Mouse (Mus musculus) midbrain, embryonic 16.5 days (tissue): ENCODE measurements at regions not wholly inside any gene's neighbourhood (a gene's known extent, or its start where the extent isn't known, plus 50 kb on each side); places are given as distances from the start of the nearest gene placed in this dataset.

ENCODE experiments used
- ATAC-seq: fragments of 200-750 bp; cut with Nextera tagmentation; 2 replicates; pipeline ENCODE4 v1.8.0; 2017; ENCODE audit warnings: moderate TSS enrichment
- H3K27ac ChIP-seq: fragments of 300-500 bp; sonication (generic); 2 replicates; pipeline ENCODE4 v1.5.1; 2014; ENCODE audit warnings: mild to moderate bottlenecking, low read length, mixed read lengths
- H3K27me3 ChIP-seq: fragments of 300-500 bp; sonication (generic); 2 replicates; pipeline ENCODE4 v1.6.1; 2014; ENCODE audit warnings: low read depth, low read length, mixed read lengths; ENCODE audit not compliant: control insufficient read depth, insufficient read depth
- H3K36me3 ChIP-seq: fragments of 300-500 bp; sonication (generic); 2 replicates; pipeline ENCODE4 v1.6.1; 2014; ENCODE audit warnings: mild to moderate bottlenecking, low read length, moderate library complexity, mixed read lengths; ENCODE audit not compliant: control insufficient read depth, insufficient read depth
- H3K4me1 ChIP-seq: fragments of 300-500 bp; sonication (generic); 2 replicates; pipeline ENCODE4 v1.6.1; 2014; ENCODE audit warnings: mild to moderate bottlenecking, low read length, mixed read lengths; ENCODE audit not compliant: control insufficient read depth, insufficient read depth
- H3K4me2 ChIP-seq: fragments of 300-500 bp; sonication (generic); 2 replicates; pipeline ENCODE4 v1.6.1; 2014; ENCODE audit warnings: mild to moderate bottlenecking, low read length, mixed read lengths
- H3K4me3 ChIP-seq: fragments of 300-500 bp; sonication (generic); 2 replicates; pipeline ENCODE4 v1.5.1; 2014; ENCODE audit warnings: low read depth, mild to moderate bottlenecking, low read length, moderate library complexity, mixed read lengths
- H3K9ac ChIP-seq: fragments of 300-500 bp; sonication (generic); 2 replicates; pipeline ENCODE4 v1.6.1; 2014; ENCODE audit warnings: low read depth, low read length, mixed read lengths
- H3K9me3 ChIP-seq: fragments of 300-500 bp; sonication (generic); replicated peaks from 2 replicates; pipeline ENCODE4 v1.6.1; 2014; ENCODE audit warnings: mild to moderate bottlenecking, low read length, mixed read lengths; ENCODE audit not compliant: control insufficient read depth, poor library complexity, severe bottlenecking
- WGBS: fragments of 180-500 bp; shearing (Covaris S2); extraction: QIAGEN DNeasy Blood & Tissue Kit; methylation state at CpG from one replicate; pipeline ENCODE4 v1.1.7; 2014; 5-methylcytosine and 5-hydroxymethylcytosine counted together

GRCm38 (mm10) chr4:89509655-89510391 lies 169.4 kb upstream of the Dmrta1 start:
- H3K27me3 ChIP-seq = no peaks in the 10 kb centered on the region
- no peak overlapping the region for H3K4me2 ChIP-seq
- no peak for ATAC-seq
- H3K27ac ChIP-seq = no peak overlapping the region
- WGBS = 81% methylated on average over 13 of the region's 13 CpGs
- H3K36me3 ChIP-seq = no peaks in the 10 kb centered on the region
- H3K9me3 ChIP-seq = no peaks in the 10 kb centered on the region
- no peak overlapping the region for H3K9ac ChIP-seq
- H3K4me3 ChIP-seq = no peak overlapping the region
- H3K4me1 ChIP-seq = no peaks in the 10 kb centered on the region

GRCm38 (mm10) chr4:89508103-89508763 lies 171.0 kb upstream of the Dmrta1 start:
- H3K4me2 ChIP-seq = no peak overlapping the region
- no peaks in the 10 kb centered on the region for H3K4me1 ChIP-seq
- H3K9ac ChIP-seq = no peak overlapping the region
- no peak for ATAC-seq
- H3K27ac ChIP-seq = no peak overlapping the region
- no peak overlapping the region for H3K4me3 ChIP-seq
- WGBS = 41% methylated on average over 6 of the region's 6 CpGs
- no peaks in the 10 kb centered on the region for H3K36me3 ChIP-seq
- no peaks in the 10 kb centered on the region for H3K27me3 ChIP-seq
- no peaks in the 10 kb centered on the region for H3K9me3 ChIP-seq

- H3K4me2 ChIP-seq = no peak overlapping the region
- no peak for ATAC-seq
- H3K4me1 ChIP-seq = no peaks in the 10 kb centered on the region
- no peak overlapping the region for H3K27ac ChIP-seq
- no peaks in the 10 kb centered on the region for H3K9me3 ChIP-seq
- H3K27me3 ChIP-seq = no peaks in the 10 kb centered on the region
- 12% methylated on average over 6 of the region's 6 CpGs for WGBS
- no peak overlapping the region for H3K4me3 ChIP-seq
- H3K9ac ChIP-seq = no peak overlapping the region
- H3K36me3 ChIP-seq = no peaks in the 10 kb centered on the region
Observed at GRCm38 (mm10) chr4:89505368-89505819, 173.8 kb upstream of the Dmrta1 start.

- 82% methylated on average over 4 of the region's 4 CpGs for WGBS
- Histone ChIP-seq H3K27me3 (no peaks in the 10 kb centered on the region), H3K4me3 (no peak overlapping the region), H3K9me3 (no peaks in the 10 kb centered on the region), H3K4me1 (no peaks in the 10 kb centered on the region), H3K27ac (no peak overlapping the region), H3K4me2 (no peak overlapping the region), H3K9ac (no peak overlapping the region), H3K36me3 (no peaks in the 10 kb centered on the region)
- no peak for ATAC-seq
Observed at GRCm38 (mm10) chr4:89500232-89500631, 179.0 kb upstream of the Dmrta1 start.

GRCm38 (mm10) chr4:89490947-89491346 lies 180.1 kb upstream of the Cdkn2b start:
- H3K4me2 ChIP-seq = no peak overlapping the region
- H3K36me3 ChIP-seq = no peaks in the 10 kb centered on the region
- no peaks in the 10 kb centered on the region for H3K9me3 ChIP-seq
- no peak overlapping the region for H3K9ac ChIP-seq
- 89% methylated on average over 8 of the region's 8 CpGs for WGBS
- H3K4me3 ChIP-seq = no peak overlapping the region
- H3K4me1 ChIP-seq = no peaks in the 10 kb centered on the region
- H3K27me3 ChIP-seq = no peaks in the 10 kb centered on the region
- no peak for ATAC-seq
- no peak overlapping the region for H3K27ac ChIP-seq

- H3K4me1 ChIP-seq = no peaks in the 10 kb centered on the region
- H3K4me3 ChIP-seq = no peak overlapping the region
- no peak for ATAC-seq
- H3K27ac ChIP-seq = no peak overlapping the region
- no peak overlapping the region for H3K4me2 ChIP-seq
- H3K36me3 ChIP-seq = no peaks in the 10 kb centered on the region
- no peaks in the 10 kb centered on the region for H3K27me3 ChIP-seq
- no peaks in the 10 kb centered on the region for H3K9me3 ChIP-seq
- WGBS = 86% methylated on average over 5 of the region's 5 CpGs
- H3K9ac ChIP-seq = no peak overlapping the region
Observed at GRCm38 (mm10) chr4:89487416-89488165, 176.8 kb upstream of the Cdkn2b start.

GRCm38 (mm10) chr4:89486963-89487362 lies 176.1 kb upstream of the Cdkn2b start:
- Histone ChIP-seq H3K9me3 (no peaks in the 10 kb centered on the region), H3K4me1 (no peaks in the 10 kb centered on the region), H3K4me2 (no peak overlapping the region), H3K27me3 (no peaks in the 10 kb centered on the region), H3K36me3 (no peaks in the 10 kb centered on the region), H3K4me3 (no peak overlapping the region), H3K9ac (no peak overlapping the region), H3K27ac (no peak overlapping the region)
- WGBS = 89% methylated on average over 4 of the region's 4 CpGs
- ATAC-seq = no peak

- Histone ChIP-seq H3K4me2 (no peak overlapping the region), H3K4me3 (no peak overlapping the region), H3K36me3 (no peaks in the 10 kb centered on the region), H3K27me3 (no peaks in the 10 kb centered on the region), H3K9me3 (no peaks in the 10 kb centered on the region), H3K4me1 (no peaks in the 10 kb centered on the region), H3K9ac (no peak overlapping the region), H3K27ac (no peak overlapping the region)
- no peak for ATAC-seq
- WGBS = 71% methylated on average over 11 of the region's 11 CpGs
Observed at GRCm38 (mm10) chr4:89485981-89486531, 175.2 kb upstream of the Cdkn2b start.
